In genomic region chr11:3347091-3347834, GRCm38 (mm10) we compare ENCODE assay signal across 7 mouse cellular contexts. TPM values are rescaled to one million over a fixed set of nuclear protein-coding genes. Genes with fewer than 3 reads are reported as not detected.
A peak's percentile ranks its signal among the peaks of the same experiment; 100 is the strongest.
DNase-seq lines count a peak whose midpoint lies in the region; ATAC-seq lines count a peak whose summit lies in the region.

No protein-coding gene starts in this region.

- no peak overlapping the region for H3K27ac ChIP-seq in intestine, embryonic 15.5 days
- H3K27ac ChIP-seq in midbrain, embryonic 11.5 days (ENCODE audit: low read depth, low read length), result no peak overlapping the region

- DNase-seq in adrenal gland, adult 8-10 months, result peak; percentile 70
- peak; percentile 75 for DNase-seq in embryo, embryonic 11.5 days (ENCODE audit: low read depth, low spot score)
- peak; percentile 76 to 86 for DNase-seq in gastrocnemius, postnatal 4 days (ENCODE audit: low spot score in 2 of 2)
- peak; percentile 77 to 83 for DNase-seq in left cerebral cortex, postnatal 25 days (ENCODE audit: low spot score in 2 of 2)
- peak; percentile 97 for DNase-seq in midbrain, embryonic 11.5 days (ENCODE audit: low spot score, missing footprints)
- DNase-seq in right cerebral cortex, postnatal 4 days, result peak; percentile 80

- no peak overlapping the region for H3K9ac ChIP-seq in intestine, embryonic 15.5 days
- H3K9ac ChIP-seq in midbrain, embryonic 11.5 days (ENCODE audit: low read length), result no peak overlapping the region

- no peaks in the 10 kb centered on the region for H3K9me3 ChIP-seq in intestine, embryonic 15.5 days
- no peaks in the 10 kb centered on the region for H3K9me3 ChIP-seq in midbrain, embryonic 11.5 days (ENCODE audit: control insufficient read depth, low read length)

- peaks cover 32% of the 10 kb centered on the region for H3K36me3 ChIP-seq in intestine, embryonic 15.5 days
- peaks cover 11% of the 10 kb centered on the region for H3K36me3 ChIP-seq in midbrain, embryonic 11.5 days (ENCODE audit: control insufficient read depth, insufficient read depth, low read length)

- no peak overlapping the region for H3K4me2 ChIP-seq in intestine, embryonic 15.5 days (replicated peaks)
- no peak overlapping the region for H3K4me2 ChIP-seq in midbrain, embryonic 11.5 days

- intact Hi-C loops in left cerebral cortex, postnatal 25 days (cut with DNase I), result loop anchor here (2.0 kb wide), 1 partner anchor 62 kb away; the partner anchor contains the start of gene Limk2

- H3K4me3 ChIP-seq in intestine, embryonic 15.5 days (replicated peaks), result no peak overlapping the region
- no peak overlapping the region for H3K4me3 ChIP-seq in midbrain, embryonic 11.5 days (ENCODE audit: low read depth, low read length)

- H3K27me3 ChIP-seq in intestine, embryonic 15.5 days (replicated peaks), result no peaks in the 10 kb centered on the region
- H3K27me3 ChIP-seq in midbrain, embryonic 11.5 days (ENCODE audit: control insufficient read depth, insufficient read depth, low read length), result no peaks in the 10 kb centered on the region

- 60% methylated on average over 12 of the region's 12 CpGs for WGBS in intestine, embryonic 15.5 days
- 60% methylated on average over 12 of the region's 12 CpGs for WGBS in midbrain, embryonic 11.5 days

- ATAC-seq in intestine, embryonic 15.5 days, result peak; percentile 71
- peak; percentile 86 for ATAC-seq in midbrain, embryonic 11.5 days (ENCODE audit: low FRiP score)

- H3K4me1 ChIP-seq in intestine, embryonic 15.5 days (replicated peaks), result peaks cover 19% of the 10 kb centered on the region
- peaks cover 2% of the 10 kb centered on the region; the same call in 1 of the 2 replicates for H3K4me1 ChIP-seq in midbrain, embryonic 11.5 days (ENCODE audit: control insufficient read depth, insufficient read depth, low read length)

RNA-seq across cellular contexts. Expression of gene Pik3ip1, which starts 17.1 kb away (rescaled TPM):
- total RNA-seq in adrenal gland, adult 8-10 months (2022), result 10 to 100 TPM; 17.2 to 28.2 (median 25.1) TPM
- total RNA-seq in gastrocnemius, postnatal 4 days (2021), result 10 to 100 TPM; 14.9 to 18.2 TPM
- polyA plus RNA-seq in intestine, embryonic 15.5 days (2015; fragmentation: Nextera tagmentation; extraction: Ambion mirVana), result 8.5 and 8.7 TPM in 2 replicates
- total RNA-seq in left cerebral cortex, postnatal 25 days (2021), result 10 to 100 TPM; 26.3 to 29.1 TPM
- polyA plus RNA-seq in midbrain, embryonic 11.5 days (2014; fragmentation: Nextera tagmentation; extraction: Ambion mirVana), result 10.5 and 12.1 TPM in 2 replicates

RNA-seq across cellular contexts. Expression of gene Patz1, which starts 58.6 kb away (rescaled TPM):
- 10 to 100 TPM; 31.9 to 47.9 (median 40.5) TPM for total RNA-seq in adrenal gland, adult 8-10 months (2022)
- total RNA-seq in gastrocnemius, postnatal 4 days (2021), result 10 to 100 TPM; 31.8 to 31.9 TPM
- 34.2 and 36.1 TPM in 2 replicates for polyA plus RNA-seq in intestine, embryonic 15.5 days (2015; fragmentation: Nextera tagmentation; extraction: Ambion mirVana)
- 10 to 100 TPM; 40.6 to 40.9 TPM for total RNA-seq in left cerebral cortex, postnatal 25 days (2021)
- polyA plus RNA-seq in midbrain, embryonic 11.5 days (2014; fragmentation: Nextera tagmentation; extraction: Ambion mirVana), result 107 and 116 TPM in 2 replicates
